Mouse (Mus musculus) gastrocnemius, postnatal 10 days (tissue): ENCODE data around the gene Gm29609. TPM values are rescaled to one million over a fixed set of nuclear protein-coding genes. Genes with fewer than 3 reads are reported as not detected.
"Not testable (repeated sequence)": the region's sequence is repeated elsewhere in the genome, so short reads cannot be mapped to it uniquely, and the experiment has no call there.

Experiments
- DNase-seq: peaks from one replicate; pipeline ENCODE4 v3.0.0; 2021; ENCODE audit warnings: mixed read lengths
- long read RNA-seq, 2 experiments: library from polyadenylated mRNA; stranded (forward); transcript quantifications; one replicate each; pipeline ENCODE4 v2.0.0; 2021
- total RNA-seq, 2 experiments: library from RNA; stranded (reverse); gene quantifications; 2 replicates each; pipeline ENCODE4 v1.2.3; 2021

Gm29609 gene
- 1 to 10 TPM in 1 of 2 experiments, under 1 TPM in 1; 0.35 to 1.2 TPM for total RNA-seq
- long read RNA-seq, experiment 1: 0 reads
- long read RNA-seq, experiment 2, partial matches to known transcripts: 1 of 1 reads
- long read RNA-seq, experiment 2, other reads (novel, unspliced or antisense): 0 of 1 reads

DNA sequence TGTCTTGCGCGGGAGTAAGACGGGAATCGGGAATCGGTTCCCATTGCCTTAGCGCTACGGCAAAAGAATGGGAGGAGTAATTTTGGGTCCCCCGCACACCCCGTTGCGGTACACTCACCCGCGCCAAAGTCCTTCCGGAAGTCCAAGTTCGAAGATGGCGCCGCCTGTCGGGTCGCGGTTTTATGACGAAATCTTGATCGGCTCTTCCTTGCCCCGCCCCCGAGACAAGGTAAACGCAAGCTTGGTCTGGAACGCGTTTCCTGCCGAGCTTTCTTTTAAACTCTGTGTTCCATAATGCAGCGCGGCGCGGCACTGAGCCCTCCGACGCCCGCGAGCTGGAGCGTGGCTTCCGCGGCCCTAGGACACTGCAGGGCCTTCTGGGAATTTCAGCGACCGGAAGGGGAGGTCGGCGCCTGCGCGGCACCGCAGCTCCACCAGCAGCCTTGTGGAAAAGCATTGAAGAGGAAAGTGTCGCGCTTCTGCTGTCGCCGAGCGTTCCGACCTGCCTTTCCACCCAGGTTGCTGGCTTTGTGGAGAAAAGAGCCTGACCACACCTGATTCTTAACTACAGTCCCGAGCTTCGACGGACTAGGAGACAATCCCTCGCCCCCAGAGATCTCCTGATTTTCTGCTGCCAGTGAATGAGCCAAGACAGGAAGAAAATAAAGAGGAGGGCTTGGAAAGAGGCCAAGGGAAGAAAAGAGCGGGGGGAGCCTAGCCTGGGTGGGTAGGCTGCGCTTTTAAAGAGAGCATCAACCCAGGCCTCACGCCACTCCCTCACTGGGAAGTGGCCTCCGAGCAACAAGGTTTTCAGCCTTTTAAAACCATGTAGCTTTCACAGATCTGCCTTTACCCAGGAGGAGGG is at the start of gene Gm29609, which contains the start of gene Gtf3c2:
Gm29609 (minus strand) TSS at position 146 of the 865 bp plus-strand sequence.
Gtf3c2 (minus strand) TSS at position 379 of the 865 bp plus-strand sequence.
- DNase-seq: peak; percentile 94

DNA sequence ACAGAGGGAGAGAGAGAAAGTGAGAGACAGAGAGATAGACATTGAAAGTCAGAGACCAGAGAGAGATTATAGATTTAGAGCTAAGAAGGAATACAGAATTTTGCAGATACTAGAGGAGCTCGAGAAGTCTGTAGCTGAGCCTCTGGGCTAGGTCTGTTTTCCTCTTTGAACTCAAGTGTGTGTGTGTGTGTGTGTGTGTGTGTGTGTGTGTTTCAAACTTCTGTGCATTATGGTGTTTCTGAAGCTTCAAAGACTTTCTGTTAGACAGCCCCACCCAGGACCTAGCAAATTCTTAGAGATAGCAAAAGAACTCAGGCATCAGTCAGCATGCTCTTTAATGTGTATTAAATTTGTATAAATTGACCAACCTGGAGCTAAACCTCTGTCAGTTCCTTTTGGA is 46.9 kb upstream of the Gm29609 start:
- no peak for DNase-seq

DNA sequence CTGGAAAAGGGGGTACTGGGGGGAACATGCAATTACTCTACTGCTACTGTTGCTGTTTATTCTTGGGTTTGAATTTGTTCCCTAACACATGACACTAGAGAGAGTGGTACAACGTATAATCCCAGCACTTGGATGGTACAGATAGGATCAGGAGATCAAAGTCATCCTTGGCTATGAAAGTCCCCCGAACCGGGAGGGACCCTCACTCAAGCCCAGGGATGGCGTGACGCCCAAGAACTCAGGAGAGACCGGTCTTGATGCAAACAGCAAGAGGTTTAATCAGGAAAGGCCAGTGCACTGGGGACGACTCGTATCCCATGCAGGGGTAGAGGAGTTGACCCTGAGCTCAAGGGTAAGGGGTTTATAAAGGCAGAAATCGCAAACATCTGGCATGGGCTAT is 43.0 kb upstream of the Gm29609 start:
- no peak for DNase-seq

DNA sequence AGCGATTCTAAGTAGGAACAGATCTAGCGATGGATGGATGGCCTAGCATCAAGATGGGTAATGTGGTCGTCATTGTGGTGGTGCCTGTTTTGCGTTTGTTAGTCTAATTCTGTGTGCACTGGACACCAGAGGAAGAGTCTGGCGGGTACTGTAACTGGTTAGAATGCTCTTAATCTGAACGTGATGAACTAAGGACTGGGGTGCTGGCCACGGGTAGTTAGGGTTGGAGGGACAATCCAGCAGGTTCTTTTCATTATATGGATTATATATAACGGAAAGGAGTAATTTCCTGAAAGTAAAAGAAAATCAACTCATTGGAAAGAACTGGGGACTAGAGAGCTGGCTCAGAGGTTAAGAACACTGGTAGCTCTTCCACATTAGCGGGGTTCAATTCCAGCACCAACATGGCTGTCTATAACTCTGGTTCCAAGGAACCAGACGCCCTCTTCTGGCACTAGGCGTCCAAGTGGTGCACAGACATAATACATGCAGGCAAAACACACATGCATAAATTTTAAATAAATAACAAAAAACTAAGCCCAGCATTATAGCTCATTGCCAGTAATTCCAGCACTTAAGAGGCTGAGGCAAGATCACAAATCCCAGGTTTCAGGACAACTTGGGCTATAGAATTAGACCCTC is 41.7 kb upstream of the Gm29609 start:
- DNase-seq: no peak

DNA sequence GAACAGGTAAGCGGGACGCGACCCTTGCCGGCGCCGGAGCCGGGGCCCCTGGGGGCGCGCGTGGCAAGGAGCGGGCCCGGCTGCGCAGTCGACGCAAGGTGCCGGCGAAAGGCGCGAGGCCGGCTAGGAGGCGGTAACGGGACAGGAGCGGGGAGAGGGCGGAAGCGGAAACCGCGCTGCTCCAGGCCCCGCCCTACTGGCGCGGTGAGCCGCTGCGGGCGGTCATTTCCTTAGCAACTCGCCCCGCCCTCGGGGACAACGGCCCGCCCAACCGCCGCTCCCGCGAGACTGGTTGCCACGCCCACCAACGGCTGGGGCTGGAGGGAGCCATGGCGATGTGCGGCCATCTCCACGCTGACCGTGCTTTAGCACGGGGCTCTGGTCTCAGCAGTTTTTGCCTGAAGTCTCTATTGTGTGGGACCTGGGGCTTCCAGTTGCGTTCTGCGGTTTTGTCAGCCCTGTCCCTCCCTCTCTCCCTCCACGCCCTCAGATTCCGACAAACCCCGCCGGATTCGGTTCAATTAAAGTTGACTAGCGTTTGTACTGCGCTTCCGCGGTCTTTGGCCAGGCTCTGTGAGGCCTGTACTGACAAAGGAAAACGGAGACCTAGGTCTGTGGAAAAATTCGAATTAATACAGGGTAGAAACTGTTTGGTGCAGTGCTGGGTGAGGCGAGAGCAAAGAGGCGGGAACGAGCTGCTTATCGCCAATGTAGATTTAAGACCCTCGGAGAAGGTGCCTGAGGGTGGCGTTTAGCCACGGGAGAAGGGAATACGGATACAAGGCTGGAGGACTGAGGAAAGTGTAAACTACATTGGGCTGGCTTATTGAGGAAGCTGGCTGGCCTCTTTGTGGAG is 41.0 kb upstream of the Gm29609 start, which contains the start of gene Ppm1g:
Ppm1g (minus strand) TSS at position 240 of the 856 bp plus-strand sequence.
- DNase-seq: peak; percentile 99

DNA sequence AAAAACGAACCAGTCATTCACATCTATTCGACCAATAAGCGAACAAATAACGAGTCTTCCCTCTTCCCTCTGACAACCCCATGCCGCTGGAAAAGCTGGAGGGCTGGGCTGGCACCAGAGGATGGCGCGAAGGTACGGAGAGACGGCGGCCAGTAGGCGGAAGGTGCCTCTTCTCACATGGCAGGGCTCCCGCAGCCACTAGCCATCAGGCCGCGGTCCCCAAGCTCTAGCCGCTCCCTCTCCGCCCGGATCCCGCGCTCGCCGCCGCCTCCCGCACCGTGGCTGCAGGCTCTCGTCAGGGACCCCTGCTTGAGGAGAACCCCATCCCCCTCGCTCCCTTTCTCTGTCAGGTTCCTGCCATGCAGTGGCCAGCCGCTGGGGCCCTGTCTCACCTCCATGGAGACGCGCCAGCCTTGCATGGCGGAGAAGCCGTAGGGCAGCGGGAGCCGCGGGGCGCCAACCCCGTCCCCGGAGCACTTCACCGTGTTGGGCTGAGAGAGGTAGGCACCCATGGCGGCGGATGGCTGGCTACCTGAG is 40.3 kb upstream of the Gm29609 start:
- peak; percentile 63 for DNase-seq

DNA sequence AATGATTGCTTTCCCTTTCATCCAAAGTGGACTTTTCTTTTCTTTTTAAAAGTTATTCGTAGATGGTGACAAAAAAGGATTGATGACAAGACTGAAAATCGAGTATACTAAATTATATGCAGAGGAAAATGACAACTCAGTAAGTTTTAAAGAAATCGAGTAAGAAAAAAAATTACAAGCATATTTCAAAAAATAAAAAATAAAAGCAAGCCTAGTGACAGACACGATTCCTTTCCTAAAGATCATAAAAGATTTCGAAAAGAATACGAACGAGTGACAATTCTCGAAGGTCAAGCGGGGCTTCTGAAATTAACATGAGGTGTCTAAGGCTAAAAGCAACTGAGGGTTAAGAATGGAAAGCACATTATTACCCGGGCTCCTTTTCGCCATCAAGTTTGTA is 39.8 kb upstream of the Gm29609 start:
- no peak for DNase-seq

DNA sequence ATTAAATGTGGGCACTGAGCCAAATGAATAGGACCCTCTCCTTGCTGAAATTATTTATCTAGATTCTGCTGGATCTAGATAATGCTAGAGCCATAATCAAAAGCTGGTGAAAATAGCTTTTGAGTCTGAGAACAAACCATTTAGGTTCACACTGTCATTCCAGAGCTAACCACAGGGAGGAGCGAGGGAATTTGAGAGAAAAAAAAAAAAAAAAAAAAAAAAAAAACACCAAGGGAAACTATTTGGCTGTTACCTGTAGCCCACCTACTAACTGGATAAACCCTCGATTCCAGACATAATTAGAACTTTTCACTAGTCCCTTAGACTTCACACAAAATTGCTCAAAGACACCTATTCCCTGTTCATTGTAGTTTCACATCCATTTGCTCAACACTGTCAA is 39.4 kb upstream of the Gm29609 start:
- no peak for DNase-seq

DNA sequence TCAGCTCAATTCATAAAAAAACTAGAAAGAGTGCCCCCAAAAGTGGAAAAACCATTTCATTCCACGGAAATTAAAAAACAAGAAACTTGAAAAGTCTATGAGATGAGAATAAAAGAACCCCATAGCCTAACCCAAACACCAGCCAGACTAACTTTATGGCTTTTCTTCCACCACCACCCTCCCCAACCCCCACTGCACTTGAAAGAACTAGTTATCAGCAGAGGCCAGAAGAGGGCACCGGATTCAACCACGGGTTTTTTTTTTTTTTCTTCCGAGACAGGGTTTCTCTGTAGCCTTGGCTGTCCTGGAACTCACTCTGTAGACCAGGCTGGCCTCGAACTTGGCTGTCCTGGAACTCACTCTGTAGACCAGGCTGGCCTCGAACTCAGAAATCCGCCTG is 38.6 kb upstream of the Gm29609 start:
- no peak for DNase-seq

DNA sequence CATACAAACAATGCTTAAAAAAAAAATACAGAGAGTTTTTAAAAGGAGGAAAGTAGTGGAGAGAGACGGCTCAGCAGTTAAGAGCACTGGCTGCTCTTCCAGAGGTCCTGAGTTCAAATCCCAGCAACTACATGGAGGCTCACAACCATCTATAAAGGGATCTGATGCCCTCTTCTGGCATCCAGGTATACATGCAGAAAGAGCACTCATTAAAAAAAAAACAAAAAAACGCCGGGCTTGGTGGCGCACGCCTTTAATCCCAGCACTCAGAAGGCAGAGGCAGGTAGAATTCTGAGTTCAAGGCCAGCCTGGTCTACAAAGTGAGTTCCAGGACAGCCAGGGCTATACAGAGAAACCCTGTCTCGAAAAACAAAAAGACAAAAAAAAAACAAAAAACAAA is 36.8 kb upstream of the Gm29609 start:
- DNase-seq: not testable (repeated sequence)

DNA sequence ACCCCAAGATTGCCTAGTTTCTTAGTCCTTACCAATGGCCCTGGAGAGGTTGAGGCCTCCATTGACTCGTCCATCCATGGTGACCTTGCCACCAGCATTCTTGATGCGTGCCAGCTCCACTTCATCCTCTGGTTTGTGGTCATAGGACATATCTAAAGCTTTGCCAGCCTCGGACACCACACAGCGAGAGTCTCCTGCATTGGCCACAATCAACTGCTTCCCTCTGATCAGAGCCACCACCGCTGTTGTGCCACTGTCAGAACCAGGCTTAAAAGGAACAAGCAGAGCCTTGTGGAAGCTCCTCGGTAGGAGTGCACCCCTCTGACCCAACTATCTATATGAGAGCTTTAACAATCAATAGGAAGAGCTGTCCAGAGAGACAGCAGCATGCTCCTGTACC is 24.7 kb upstream of the Gm29609 start:
- DNase-seq: no peak

DNA sequence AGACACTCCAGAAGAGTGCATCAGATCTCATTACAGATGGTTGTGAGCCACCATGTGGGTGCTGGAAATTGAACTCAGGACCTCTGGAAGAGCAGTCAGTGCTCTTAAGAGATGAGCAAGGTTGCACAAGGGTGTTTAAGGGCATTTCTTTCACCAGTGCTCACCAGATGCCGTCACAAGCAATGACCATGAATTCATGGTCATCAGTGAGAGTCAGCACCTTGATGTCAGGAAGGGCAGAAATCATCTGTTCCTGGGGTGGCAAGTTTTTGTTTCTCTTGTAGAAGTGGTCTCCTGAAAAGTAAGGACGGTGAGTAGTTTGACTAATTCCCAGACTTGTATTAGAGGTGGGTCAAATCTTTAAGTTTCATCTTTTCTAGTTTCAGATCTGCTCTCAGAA is 24.2 kb upstream of the Gm29609 start:
- no peak for DNase-seq

DNA sequence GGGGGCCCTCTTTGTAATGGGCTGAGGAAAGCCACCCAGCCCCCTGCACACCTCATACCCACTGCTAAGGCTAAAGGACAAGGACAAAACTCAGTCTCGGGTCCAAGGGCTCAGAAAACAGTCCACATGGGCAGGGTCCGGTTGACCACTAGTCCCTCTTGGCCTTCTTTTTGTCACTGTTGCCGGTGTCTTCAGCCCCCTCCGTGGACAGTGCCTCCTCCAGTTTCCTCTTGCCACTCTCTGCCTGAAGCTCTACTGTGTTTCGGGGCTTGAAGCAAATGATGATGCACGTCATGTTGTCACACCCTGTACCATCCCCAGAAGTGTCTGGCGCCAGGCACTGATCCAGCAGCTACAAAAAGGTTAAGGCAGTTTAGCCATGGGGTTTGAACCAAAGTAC is 23.2 kb upstream of the Gm29609 start:
- DNase-seq: peak; percentile 4

DNA sequence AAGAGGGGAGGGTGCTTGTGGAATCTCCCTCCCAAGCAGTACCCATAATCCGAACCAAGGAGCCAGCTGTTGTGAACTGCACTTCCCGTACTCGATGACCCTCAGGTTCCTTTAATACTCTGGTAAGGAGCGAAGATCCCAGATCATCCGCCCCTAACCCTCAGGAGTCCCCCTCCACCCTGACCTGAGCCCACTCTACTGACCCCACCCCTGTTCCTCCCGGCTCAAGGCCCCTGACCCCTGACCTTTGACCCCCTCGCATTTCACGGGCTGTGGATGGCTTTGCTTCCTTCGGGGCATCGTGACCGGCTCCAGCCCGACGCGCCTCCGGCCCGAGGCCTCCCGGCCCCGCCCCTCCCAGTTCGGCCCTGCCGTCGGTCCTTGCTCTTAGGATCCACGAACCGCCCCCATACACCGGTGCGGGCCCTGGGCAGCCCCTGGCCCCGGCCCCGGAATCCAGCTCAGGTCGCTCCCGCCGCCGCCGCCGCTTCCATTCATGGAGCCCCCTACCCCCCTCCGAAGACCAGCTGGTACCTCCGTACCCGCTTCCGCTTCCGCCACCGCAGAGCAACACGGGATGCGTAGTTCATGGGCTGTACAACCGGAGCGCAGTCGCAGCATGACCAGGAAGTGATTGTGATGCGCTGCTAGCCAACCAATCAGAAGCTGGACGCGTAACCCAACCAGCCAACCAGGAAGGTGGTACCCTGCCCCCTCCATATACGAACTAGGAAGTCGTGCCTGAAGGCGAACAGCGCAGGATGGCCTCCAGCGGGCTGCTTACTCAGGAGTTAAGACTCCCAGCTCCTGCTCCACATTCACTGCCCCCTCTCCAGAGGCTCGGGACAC is 22.3 kb upstream of the Gm29609 start, which contains the start of gene Zfp513:
Zfp513 (minus strand) TSS at position 562 of the 849 bp plus-strand sequence.
- peak; percentile 86 for DNase-seq

DNA sequence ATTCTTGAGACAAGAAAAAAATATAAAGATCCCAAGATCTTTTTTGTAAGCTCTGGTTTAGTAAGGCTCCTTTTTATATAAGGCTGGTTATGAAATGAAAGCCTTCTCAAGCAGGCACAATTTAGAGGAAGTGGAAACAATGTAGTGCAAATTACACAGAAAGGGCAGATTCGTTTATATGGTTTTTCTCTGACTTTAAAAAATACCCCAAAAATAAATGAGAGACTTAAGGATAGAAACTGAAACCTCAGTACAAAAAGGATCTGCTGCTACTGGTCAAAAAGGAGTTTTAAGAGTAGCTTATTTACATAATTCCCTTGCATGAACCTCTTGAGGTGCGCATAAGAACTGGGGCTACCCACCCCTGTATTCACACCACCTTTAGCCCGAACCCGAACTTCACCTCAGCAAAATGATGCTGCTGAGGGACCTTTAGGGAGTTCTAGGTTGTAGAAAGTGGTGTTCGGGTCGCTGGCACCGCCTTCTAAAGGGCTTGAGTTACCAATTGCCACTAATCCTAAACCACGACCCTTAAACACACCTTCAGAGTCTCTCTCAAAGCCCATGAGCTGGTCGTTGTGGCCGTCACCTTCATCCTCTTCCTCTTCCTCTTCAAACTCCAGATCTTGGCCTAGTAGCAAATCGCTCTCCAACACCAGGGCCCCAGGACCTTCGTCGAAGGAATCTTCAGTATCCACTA is 21.5 kb upstream of the Gm29609 start:
- no peak for DNase-seq

DNA sequence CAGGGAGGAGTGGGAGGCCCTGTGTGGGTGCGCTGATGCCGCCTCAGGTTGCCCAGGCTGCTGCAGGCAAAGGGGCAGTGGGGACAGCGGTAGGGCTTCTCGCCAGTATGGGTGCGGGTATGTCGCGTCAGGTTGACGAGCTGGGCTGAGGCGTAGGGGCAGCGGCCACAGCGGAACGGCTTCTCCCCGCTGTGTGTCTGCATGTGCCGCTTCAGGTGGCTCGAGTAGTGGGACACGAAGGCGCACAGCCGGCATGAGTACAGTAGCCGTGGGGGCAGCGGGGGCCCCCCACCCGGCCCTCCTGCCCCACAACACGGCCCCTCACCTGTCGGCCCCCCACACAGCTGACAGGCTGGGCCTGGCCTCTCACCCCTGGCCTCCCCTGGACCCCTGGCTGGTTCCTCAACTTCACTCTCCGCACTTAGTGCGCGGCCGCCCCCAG is 20.6 kb upstream of the Gm29609 start:
- DNase-seq: peak; percentile 40

DNA sequence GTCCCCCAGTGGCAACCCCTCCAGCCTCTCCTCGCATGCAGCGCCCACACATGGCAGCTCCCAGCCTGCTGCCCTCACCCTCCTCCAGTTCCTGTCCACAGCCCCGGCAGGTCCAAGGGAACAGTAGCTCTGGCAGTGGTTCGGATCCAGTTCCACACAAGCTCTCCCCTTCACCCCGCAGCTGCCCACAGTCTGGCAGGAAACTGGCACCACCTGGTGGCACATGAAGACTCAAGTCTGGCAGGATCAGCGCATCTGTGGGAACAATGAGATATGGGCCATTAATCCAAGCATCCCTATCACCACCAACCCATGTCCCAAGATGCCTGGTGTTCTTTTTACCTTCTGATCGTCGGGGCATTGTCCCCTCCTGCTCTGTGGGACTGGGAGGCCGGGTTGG is 20.2 kb upstream of the Gm29609 start:
- no peak for DNase-seq

DNA sequence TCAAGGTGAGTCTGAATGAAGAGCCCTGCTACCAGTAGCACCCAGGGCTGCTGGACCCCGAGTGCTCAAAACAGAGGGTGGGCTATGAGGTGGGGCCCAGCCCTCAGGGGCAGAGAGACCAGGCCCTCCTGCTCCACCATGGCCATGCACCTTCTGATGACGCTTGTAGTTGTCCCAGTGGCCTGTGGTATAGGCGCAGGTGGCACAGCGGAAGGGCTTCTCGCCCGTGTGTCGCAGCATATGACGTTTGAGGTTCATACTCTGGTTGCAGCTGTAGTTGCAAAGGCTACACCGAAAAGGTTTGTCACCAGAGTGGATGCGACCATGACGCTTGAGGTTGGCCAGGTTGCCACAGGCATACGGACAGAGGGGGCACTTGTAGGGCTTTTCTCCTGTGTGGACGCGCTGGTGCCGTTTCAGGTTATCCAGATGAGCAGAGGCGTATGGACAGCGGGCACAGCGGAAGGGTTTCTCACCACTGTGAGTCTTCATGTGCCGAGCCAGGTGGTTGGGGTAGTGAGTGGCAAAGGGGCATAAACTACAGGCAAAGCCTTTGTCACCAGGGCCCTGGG is 19.7 kb upstream of the Gm29609 start:
- DNase-seq: peak; percentile 11

DNA sequence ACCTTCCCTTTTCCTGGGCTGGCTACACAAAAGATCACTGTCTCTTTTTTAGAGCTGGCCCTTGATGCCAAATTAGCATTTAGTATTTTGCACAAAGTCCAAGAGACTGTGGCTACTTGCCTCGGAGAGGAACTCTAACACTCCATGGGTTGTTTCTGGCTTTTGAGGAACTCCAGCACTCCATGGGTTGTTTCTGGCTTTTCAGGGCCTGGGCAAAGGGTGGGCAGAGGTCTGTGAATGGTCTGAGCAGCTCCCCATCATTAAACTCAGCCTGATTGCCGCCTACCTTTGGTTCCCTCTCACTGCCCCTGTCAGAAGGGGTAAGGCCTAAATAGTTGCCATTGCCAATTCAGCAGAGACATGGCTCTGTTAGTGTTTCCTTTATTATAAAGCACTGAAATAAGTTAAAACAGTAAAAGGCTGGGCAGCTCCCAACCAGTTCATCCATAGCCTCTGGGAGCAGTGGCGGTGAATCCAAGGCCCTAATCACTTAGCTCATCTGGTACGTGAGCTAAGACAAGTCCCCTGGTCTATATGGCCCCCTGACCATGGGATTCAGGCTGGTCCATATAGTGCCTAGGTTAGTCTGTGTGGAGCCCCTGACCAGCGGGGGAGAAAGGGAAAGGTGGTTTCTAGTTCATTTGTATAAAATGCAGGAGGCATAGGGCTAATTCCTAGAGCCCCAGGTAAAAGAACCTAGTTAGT is 19.1 kb upstream of the Gm29609 start:
- DNase-seq: no peak
